Mouse (Mus musculus): Measurements from ENCODE around the gene Sun3.
A peak's percentile ranks its signal among the peaks of the same experiment; 100 is the strongest.

The Sun3 gene

DNA sequence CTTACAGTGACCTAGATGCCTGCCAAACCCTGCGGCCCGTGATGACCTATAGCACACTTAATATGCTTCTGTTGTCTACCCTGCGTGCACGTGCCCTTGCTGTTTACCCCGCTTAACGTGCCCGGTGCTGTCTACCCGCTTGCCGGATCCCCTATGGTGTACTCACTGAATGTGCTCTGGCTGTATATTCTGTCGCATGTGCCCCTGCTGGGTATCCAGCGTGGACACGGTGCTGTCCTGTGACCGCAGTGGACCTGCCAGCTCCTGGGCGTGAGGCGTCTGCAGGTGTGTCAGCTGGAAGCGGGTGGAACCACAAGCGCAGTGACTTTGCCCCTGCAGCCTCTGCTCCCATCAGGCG lies at the start of gene Sun3:
Sun3 (minus strand) TSS at position 289 of the 358 bp plus-strand sequence.
- DNase-seq (ENCODE audit: low spot score in 2 of 2), result no peak

DNA sequence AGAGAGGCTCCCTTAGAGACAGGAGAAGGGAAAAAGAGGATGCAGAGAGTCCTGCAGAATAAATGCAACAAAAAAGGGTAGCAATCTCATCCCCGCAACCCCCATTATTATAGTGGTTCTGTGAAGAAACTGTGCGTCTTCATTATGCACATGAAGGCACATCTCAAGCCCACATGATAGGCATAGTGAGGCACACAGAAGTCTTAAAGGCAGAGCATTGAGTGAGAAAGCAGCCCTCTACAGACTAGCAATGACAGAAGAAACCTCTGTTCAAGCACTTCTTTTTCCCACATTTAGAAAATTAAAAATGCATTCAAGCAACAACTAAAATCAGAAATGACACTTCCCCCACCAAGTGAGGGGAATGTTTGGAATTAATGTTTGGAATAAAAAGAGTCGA lies 27.7 kb upstream of the Sun3 start:
- DNase-seq (ENCODE audit: low spot score in 2 of 2), result no peak

DNA sequence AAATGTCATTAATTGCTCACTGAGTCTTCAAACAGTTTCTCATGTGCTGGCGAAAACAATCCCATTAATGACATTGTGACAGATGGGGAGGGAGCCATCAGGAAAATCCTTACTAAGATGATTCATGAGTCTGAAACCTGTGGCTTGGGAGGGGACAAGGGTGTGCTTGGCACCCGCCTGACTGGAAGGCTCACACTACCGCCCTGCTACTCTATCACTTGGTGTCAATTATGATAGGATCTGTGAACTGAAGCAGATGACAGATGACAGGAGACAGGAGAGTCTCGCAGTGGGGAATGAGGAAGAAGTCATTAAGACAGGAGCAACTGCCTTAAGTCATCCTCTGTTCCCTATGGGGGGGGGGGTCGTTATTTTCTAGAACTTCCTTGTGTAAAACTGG lies 11.7 kb upstream of the Sun3 start:
- no peak for DNase-seq (ENCODE audit: low spot score in 2 of 2)

DNA sequence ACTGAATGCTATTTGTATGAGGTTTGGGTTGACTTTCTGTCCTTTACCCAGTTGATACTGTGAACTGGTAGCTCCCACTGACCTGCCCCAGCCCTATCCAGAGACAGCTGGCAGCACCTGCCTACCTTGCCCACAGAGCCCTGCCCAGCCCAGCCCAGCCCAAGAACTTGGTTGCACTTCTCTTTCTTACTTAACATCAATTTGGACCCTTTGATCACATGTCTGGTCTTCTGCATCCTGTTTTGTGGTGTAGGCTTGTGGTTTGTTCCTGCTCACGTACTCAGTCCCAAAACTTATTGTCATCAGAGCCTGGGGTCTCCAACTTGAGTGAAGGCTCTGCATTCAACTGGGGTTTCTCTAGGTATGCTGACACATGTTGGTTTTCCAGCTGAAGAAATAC lies 11.2 kb upstream of the Sun3 start:
- no peak for DNase-seq (ENCODE audit: low spot score in 2 of 2)

DNA sequence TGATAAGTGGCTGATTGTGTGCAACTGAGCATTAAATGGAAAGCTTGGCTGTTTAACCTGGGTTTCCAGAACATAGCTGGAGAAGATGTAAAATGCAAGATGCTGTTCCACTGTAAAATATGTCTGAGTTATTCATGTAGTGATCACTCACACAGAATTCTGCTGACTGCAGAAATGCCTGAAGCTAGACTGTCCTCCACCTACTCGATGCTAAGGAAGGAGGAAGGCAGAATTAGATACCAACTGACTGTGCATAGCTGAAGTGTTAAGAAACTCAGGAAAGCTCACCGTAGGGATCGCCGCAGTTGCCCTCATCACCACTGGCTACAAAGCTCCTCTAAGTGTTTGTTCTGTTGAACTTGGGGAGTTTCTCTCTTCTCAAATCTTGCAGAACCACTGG lies 8.9 kb upstream of the Sun3 start:
- no peak for DNase-seq (ENCODE audit: low spot score in 2 of 2)

DNA sequence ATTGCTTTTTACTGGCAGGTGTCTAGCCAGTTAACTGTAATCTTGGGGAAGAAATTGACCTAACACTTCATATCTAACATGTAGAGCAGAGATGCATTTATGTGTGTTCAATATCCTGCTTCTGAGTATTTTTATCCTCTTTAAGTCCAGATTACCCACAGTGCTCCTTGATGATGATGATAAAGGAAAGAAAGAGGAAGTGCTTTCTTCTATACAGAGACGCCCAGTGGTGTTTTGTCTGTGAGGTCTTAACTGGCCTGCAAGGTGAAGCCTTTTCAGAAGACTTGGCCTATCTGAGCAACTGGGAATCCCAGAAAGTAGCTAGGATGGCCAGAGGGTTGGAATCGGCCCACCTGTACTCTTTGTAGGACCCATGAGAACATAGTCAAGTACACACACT lies 8.1 kb upstream of the Sun3 start:
- DNase-seq (ENCODE audit: low spot score in 2 of 2), result no peak

DNA sequence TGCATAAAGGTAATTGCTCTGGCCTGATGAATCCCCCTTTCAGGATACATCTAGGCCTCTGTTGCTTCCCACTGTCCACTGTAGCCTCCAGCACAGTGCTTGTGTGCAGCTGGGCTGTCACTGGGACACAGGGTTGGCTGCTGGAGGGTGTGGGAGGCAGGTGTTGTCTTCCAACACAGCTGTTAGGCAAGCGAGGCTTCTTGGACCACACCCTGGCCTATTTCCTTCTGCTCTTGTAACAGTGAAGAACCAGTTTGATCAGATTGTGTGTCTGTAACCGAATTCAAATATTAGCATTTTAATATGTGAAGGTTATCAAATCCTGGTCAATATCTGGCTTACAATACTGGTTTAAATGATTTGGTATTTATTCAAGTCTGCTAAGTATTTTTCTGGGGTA lies 3.1 kb upstream of the Sun3 start:
- no peak for DNase-seq (ENCODE audit: low spot score in 2 of 2)

DNA sequence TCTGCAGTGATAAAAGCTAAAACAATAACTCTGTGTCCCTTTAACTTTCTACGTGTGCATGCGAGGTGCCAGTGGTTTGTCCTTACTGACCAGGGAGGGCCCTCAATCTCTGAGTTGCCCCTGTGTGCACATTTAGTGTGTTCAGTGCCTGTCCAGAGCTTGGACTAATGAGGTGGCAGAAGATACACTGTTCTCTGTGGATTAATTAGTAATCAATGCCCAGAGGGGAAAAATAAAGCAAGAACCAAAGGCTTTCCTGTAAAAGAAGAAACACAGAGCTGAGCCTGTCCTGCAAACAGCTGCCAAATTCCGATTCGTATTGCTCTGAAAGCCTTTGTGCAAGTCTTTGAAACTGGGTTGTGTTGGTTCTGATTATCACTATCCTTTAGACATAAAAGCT lies 1.4 kb upstream of the Sun3 start:
- DNase-seq (ENCODE audit: low spot score in 2 of 2), result no peak

DNA sequence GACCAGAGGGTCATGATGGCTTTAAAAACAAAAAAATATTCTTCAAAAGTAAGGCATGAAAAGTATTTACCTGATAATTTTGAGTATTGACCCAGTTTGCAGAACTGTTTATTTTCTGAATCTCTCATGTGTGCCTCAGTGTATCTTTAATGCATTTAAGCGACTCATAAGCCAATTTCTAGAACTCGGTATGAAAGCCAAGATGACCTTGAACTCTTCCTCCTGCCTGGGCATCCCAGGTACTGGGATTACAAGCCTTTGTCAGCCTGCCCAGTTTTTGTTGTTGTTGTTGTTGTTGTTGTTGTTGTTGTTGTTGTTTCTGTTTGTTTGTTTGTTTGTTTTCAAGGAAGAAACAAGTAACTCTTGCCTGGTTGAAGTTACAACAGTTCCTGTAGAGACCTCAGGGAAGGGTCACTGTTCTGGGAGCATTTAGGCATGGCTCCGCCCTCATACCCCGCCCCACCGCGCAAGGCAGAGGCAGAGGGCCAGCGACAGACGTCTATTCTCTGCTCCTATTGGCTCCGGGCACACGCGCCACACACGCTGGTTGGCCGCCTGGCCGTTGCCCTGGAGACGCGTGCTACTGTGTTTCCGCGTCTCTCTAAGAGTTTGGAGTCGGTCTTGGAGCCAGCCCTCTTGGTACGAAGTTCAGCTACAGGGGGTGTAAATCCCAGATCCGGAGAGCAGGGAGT lies 634 bp downstream of the Sun3 start, which contains the start of gene Gm11992:
Gm11992 (plus strand) TSS at position 584 of the 692 bp plus-strand sequence.
- peak; percentile 7 to 70 for DNase-seq (ENCODE audit: low spot score in 2 of 2)

DNA sequence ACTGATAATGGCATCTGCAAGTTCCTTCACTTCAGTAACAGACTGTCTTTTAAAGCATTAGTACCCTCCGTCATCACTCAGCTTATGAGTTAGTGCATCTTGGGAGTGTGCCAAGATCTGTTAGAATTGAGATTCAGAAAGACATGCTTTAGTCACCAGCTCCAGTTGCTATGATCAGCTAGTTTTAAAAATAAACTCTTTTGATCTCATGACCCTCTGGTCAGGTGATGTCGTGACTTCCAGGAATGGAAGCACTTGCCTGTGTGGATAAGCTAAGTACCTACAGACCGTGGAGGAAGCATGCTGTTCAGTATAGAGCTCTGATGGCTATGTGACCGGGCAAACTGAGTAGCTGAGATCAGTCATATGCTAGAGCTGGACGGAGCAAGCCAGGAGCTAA lies 1.7 kb downstream of the Sun3 start:
- DNase-seq (ENCODE audit: low spot score in 2 of 2), result no peak

DNA sequence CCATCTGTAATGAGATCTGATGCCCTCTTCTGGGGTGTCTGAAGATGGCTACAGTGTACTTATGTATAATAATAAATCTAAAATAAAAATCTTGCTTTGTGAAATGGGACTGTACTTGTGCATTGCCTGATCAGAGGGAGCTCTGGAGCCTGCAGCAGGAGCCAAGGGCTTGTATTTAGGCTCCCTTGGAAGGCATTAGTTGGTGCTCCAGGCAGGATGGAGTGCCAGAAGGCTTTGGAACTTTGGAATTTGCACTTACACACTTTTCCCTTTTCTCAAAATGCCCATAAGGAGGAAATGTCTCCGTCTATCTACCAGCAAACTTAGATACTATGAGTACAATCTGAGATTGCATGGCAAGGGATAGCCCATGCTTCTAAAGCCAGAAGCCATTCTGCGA lies 2.2 kb downstream of the Sun3 start:
- no peak for DNase-seq (ENCODE audit: low spot score in 2 of 2)

DNA sequence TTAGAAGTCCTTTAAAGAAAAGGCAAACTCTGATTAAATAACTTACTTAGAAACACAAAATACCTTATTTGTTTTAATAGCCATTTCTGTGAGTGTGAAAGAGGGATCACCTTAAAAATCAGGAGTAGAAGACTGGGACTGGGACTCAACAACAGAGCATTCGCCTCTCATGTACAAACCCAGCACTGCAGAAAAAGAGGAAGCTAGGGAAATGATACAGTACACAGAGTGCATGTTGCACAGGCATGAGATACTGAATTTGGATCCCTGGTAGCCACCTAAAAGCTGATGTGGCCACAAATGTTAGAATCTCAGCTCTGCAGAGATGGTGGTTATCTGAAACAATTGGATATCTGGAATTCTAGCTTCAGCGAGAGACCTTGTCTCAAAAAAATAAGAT lies 17.3 kb downstream of the Sun3 start:
- no peak for DNase-seq (ENCODE audit: low spot score in 2 of 2)

DNA sequence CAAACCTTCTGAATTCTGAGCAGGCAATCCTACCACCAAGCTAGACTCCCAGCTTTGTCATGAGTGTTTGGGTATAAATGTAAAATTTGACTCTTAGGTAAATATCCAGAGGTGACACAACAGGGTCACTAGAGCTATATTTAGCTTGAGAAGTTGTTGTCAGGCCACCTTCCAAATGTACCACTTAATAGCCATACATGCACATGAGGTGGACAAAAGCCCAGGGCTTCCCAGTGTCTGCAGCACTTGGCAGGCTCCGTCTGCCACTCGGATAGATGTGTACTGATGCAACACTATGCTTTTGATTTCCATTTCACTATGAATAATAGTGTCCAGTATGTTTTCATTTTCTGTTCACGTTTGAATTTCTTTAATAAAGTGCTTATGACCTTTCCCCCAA lies 23.6 kb downstream of the Sun3 start:
- DNase-seq (ENCODE audit: low spot score in 2 of 2), result no peak

DNA sequence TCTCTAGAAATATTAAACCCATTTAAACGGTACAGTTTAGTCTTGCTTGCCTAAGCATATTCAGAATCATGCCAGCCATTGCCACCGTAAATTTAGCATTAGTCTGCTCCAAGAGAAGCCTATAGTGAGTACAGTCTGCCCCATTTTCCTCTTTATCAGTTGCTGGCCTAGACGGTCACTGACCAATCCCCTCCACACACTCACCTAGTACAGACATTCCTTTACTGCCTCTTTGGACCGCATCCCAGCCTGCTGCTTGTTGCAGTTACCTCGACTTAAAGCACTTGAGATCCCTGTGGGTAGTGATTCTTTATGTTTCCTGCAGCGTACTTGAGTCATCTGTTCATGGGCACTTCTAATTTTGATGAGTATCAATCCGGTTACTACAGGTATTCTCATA lies 24.0 kb downstream of the Sun3 start:
- no peak for DNase-seq (ENCODE audit: low spot score in 2 of 2)

DNA sequence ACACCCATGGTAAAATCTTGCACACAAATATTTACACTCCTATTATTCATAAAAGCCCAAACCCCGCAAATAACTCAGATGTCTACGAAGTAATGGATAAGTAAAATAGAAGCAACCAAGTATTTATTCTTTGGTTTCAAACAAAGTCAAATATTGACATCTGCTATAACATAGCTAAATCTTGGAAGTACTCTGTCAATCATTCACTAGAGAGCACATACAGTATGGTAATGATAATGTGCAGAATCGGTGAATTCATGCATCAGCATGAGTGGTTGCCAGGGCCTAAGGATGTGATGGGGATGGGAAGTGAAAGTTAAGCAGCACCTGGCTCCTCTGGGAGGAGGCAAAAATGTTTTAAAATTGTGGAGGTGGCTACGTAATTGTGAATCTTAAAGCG lies 28.6 kb downstream of the Sun3 start:
- DNase-seq (ENCODE audit: low spot score in 2 of 2), result no peak

DNA sequence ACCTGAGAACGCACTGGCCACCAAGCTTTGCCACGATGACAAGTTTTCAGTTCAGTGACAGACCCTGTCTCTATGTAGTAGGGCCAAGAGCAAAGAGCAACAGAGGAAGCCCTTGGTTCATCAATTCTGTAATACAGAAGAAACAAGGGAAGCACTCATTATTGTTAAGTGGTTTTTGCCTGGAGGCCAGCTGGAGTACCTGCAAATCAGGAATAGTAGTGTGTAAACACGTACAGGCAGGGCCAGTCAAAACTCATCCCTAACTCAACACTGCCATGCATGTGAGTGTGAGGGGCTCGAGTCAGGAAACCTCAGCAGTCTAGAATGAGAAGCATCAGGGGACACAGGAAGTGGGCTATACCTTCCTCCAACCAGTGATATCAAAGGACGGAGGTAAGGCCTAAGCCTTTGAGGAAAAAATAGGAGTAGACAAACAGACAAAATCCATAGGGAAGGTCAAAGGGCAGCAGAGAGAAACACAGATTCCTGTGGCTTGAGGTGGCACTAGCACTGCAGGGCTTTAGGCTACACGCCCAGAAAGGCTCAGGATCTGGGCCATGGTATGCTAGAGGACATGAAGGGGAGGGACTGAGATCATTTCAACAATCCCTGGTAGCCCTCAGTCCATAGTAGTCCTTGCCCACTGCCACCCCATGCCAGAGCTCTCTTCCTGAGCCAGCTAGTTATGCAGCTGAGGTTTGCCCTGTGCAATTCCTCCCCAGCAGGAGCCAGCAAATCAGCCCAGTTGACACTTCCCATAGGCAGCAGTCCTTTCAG lies 30.1 kb downstream of the Sun3 start:
- no peak for DNase-seq (ENCODE audit: low spot score in 2 of 2)

DNA sequence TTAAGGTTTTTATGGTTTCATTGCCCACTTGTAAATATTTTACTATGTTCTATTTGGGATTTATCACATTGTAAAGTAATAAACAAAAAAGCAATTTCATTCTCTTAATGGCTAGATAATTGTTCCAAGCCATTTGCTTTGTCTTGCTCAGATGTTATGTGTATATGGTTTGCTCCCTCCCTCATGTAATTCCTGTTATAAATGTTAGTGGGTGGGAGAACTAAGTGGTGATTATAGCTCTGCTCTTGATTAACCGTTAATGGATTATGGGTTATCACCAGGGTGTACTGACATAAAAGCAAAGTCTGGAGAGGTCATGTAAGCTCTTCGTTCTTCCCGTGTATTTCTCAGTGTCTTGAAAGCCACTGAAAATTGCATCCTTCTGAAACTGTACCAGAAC lies 34.1 kb downstream of the Sun3 start:
- DNase-seq (ENCODE audit: low spot score in 2 of 2), result no peak

DNA sequence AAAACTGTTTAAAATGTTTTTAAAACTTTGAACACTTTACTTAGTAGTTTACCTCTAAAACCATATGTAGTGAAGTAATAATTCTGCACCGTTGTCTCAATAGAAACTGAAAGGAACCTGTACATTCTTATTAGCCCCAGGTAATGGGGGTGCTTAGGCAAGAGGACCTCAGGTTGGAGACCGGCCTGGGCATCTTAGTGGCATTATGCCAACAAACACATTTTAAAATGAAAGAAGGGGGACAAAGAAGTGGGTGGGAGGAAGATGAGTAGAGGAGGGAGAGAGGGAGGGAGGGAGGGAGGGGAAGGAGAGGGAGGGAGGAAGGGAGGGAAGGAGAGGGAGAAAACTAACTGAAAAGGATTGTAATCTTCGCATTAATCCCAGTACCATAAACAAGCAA lies 37.4 kb downstream of the Sun3 start:
- DNase-seq (ENCODE audit: low spot score in 2 of 2), result no peak

DNA sequence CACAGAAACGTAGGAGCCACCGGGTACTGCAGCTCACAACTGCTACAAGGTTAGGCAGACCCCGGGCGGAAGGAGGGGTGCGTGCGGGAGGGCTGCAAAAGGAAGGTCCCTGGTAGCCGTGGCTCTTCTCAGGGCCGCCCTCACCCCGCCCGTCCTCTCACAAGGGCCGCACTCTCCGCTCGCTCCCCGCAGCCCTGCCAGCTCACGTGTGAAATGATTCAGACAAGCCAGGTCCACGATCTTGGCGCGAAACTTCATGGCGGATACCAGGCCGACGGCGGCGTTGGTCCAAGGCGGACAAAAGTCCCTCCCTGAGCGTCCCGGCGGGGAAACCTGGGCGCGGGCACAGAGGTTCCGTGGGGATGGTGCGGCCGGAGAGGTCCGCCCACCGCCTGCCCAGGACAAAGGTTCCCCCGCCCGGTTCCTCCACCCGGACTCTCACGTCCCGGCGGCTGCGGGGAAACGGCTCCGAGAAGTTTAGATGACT lies 37.9 kb downstream of the Sun3 start, which contains the start of gene Hus1:
Hus1 (minus strand) TSS at position 339 of the 487 bp plus-strand sequence.
- DNase-seq (ENCODE audit: low spot score in 2 of 2), result peak; percentile 87 to 88

DNA sequence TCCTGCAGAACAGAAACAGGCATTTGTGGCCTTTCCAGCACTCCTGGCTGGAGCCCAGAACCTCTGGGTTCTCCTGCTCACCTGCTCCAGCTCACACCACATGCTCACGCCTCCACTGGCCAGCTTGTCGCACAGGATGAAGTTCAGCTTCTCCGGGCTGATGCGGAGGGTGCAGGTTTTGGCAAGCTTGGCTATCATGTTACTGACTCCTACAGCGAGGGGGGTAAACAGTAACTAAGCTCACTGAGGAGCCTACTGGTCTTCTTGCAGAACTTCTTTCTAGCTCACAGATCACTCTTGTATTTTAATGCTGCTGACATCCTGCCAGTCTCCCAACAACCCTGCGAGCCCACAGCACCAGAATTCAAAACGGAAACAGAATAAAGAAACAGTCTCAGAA lies 38.4 kb downstream of the Sun3 start:
- peak; percentile 30 to 40 for DNase-seq (ENCODE audit: low spot score in 2 of 2)

DNA sequence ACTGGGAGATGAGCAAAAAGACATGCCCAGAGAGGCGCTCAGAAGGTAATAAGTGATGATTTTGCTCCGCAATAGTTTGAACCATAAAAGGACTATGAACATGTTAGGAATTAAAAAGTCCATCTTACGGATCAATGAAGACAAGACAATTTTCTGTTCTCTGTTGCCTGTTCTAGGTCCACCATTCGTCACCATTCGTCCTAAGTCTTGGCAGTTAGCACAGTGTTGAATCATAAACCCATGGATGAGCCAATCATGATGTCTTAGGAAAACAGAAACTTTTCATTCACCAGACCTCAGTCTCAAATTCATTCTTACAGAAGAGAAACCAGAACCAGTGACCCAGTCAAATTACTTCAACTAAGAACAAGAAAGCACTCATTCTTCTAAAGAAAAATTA lies 40.0 kb downstream of the Sun3 start:
- DNase-seq (ENCODE audit: low spot score in 2 of 2), result no peak

DNA sequence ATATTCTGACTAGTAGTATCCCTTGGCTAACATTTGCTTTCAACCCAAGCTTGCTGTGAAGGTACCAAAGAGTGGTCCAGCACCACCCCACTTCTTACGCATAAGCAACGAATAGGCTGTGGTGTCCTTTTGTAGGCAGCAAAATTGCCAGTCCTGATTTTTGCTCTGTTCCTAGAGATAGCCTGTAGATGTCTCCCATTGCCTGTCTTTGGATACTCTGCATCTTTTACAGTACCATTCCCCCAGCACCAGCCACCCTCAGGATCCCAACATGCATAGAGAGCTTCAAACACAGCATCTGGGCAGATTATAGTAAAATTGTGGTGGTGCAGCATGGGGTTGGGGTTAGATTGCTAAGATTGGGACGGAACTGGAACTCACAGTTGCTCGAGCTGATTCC lies 60.7 kb downstream of the Sun3 start:
- DNase-seq (ENCODE audit: low spot score in 2 of 2), result no peak

DNA sequence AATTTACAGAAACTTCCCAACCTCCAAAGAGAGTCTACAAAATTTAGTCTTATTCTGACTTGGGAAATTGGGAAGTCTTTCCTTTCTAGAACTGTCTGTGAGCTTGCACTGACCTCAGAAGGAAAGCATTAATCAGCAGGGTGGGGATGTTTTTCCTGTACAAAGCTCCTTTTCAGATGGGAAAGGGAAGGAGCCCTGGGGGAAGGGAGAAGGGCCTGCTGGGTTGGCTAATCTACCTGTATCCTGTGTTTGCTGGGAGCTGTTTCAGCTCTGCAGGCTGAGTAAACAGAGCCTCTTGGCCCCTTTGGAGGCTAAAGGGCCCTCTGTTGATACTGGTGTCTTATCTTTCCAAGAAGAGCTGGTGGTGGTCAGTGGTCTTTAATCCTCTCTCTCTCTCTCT lies 62.7 kb downstream of the Sun3 start:
- DNase-seq (ENCODE audit: low spot score in 2 of 2), result no peak

Measured in spleen, postnatal 10 days (tissue).